Mouse (Mus musculus) kidney, adult 2 months (tissue): ENCODE measurements around the gene Il2rb. TPM values are rescaled to one million over a fixed set of nuclear protein-coding genes. Genes with fewer than 3 reads are reported as not detected.

Source experiments
- DNase-seq: peaks from one replicate; pipeline ENCODE4 v3.0.0; 2021
- H3K27ac ChIP-seq: fragments of 200-500 bp; 2 replicates; pipeline ENCODE4 v1.5.1; 2012; ENCODE audit warnings: low read depth, low read length, control low read depth, inconsistent platforms; ENCODE audit not compliant: insufficient read depth
- H3K27me3 ChIP-seq: fragments of 200-500 bp; replicated peaks from 2 replicates; pipeline ENCODE4 v1.6.1; 2012; ENCODE audit warnings: mild to moderate bottlenecking, moderate library complexity, low read length, inconsistent platforms; ENCODE audit not compliant: control insufficient read depth, insufficient read depth
- H3K36me3 ChIP-seq: fragments of 200-500 bp; 2 replicates; pipeline ENCODE4 v1.6.1; 2012; ENCODE audit warnings: mild to moderate bottlenecking, moderate library complexity, low read length, inconsistent platforms; ENCODE audit not compliant: control insufficient read depth, insufficient read depth
- H3K4me1 ChIP-seq: fragments of 200-500 bp; 2 replicates; pipeline ENCODE4 v1.6.1; 2011; ENCODE audit warnings: low read length; ENCODE audit not compliant: control insufficient read depth, insufficient read depth
- H3K4me3 ChIP-seq: fragments of 200-500 bp; 2 replicates; pipeline ENCODE4 v1.5.1; 2011; ENCODE audit warnings: mild to moderate bottlenecking, low read depth, low read length, control low read depth; ENCODE audit not compliant: insufficient read depth
- CTCF ChIP-seq: fragments of 200-500 bp; conservative IDR thresholded peaks from 2 replicates; pipeline ENCODE4 v1.5.1; 2011; ENCODE audit warnings: low read depth, mild to moderate bottlenecking, control low read depth, low read length, moderate library complexity, mixed read lengths; ENCODE audit not compliant: insufficient read depth, insufficient read length
- POLR2A ChIP-seq: fragments of 200-500 bp; IDR thresholded peaks from one replicate; pipeline ENCODE4 v1.6.1; 2011; ENCODE audit warnings: low read depth, low read length, control low read depth
- WGBS: fragments of 180-500 bp; shearing (Covaris S2); methylation state at CpG from one replicate; pipeline ENCODE4 v1.1.7; 2018; 5-methylcytosine and 5-hydroxymethylcytosine counted together
- polyA plus RNA-seq: library from polyadenylated mRNA; depleted of rRNA; stranded (reverse); fragments of >200 nt; gene quantifications from 2 replicates; pipeline ENCODE4 v1.2.3, GENCODE M21; 2012

The Il2rb gene
- polyA plus RNA-seq, 1 experiment = 6.3 TPM

GRCm38 (mm10) chr15:78510121-78510576 lies 15.1 kb upstream of the Il2rb start:
- 73% methylated on average over 8 of the region's 8 CpGs for WGBS
- H3K27ac ChIP-seq = no peak overlapping the region
- H3K4me1 ChIP-seq = no peaks in the 10 kb centered on the region
- no peaks in the 10 kb centered on the region for H3K27me3 ChIP-seq
- no peak for DNase-seq
- TF ChIP-seq POLR2A (no peak), CTCF (no peak)
- H3K4me3 ChIP-seq = no peak overlapping the region
- H3K36me3 ChIP-seq = no peaks in the 10 kb centered on the region

- no peak for TF ChIP-seq POLR2A
- TF ChIP-seq CTCF = no peak
- Histone ChIP-seq H3K4me1 (no peaks in the 10 kb centered on the region), H3K27ac (no peak overlapping the region), H3K27me3 (no peaks in the 10 kb centered on the region), H3K36me3 (no peaks in the 10 kb centered on the region), H3K4me3 (no peak overlapping the region)
- WGBS = 73% methylated on average over 12 of the region's 12 CpGs
- DNase-seq = no peak
Measured at GRCm38 (mm10) chr15:78509297-78509899, 14.3 kb upstream of the Il2rb start.

- no peak for DNase-seq
- TF ChIP-seq POLR2A (no peak), CTCF (no peak)
- H3K27ac ChIP-seq = no peak overlapping the region
- no peaks in the 10 kb centered on the region for H3K36me3 ChIP-seq
- WGBS = 74% methylated on average over 7 of the region's 7 CpGs
- H3K4me1 ChIP-seq = no peaks in the 10 kb centered on the region
- no peak overlapping the region for H3K4me3 ChIP-seq
- H3K27me3 ChIP-seq = no peaks in the 10 kb centered on the region
Measured at GRCm38 (mm10) chr15:78508443-78508842, 13.4 kb upstream of the Il2rb start.

GRCm38 (mm10) chr15:78505541-78505940 lies 10.5 kb upstream of the Il2rb start:
- TF ChIP-seq POLR2A = no peak
- TF ChIP-seq CTCF = no peak
- Histone ChIP-seq H3K27ac (no peak overlapping the region), H3K4me1 (no peaks in the 10 kb centered on the region), H3K27me3 (no peaks in the 10 kb centered on the region), H3K4me3 (no peak overlapping the region), H3K36me3 (no peaks in the 10 kb centered on the region)
- WGBS = 74% methylated on average over 3 of the region's 3 CpGs
- no peak for DNase-seq

GRCm38 (mm10) chr15:78504816-78505215 lies 9.7 kb upstream of the Il2rb start:
- no peak for DNase-seq
- Histone ChIP-seq H3K36me3 (no peaks in the 10 kb centered on the region), H3K27me3 (no peaks in the 10 kb centered on the region), H3K4me1 (no peaks in the 10 kb centered on the region), H3K4me3 (no peak overlapping the region), H3K27ac (no peak overlapping the region)
- 92% methylated on average over 5 of the region's 5 CpGs for WGBS
- no peak for TF ChIP-seq CTCF
- TF ChIP-seq POLR2A = no peak

- TF ChIP-seq CTCF (no peak), POLR2A (no peak)
- no peaks in the 10 kb centered on the region for H3K4me1 ChIP-seq
- WGBS = 87% methylated on average over 1 of the region's 1 CpGs
Measured at GRCm38 (mm10) chr15:78504013-78504412, 8.9 kb upstream of the Il2rb start.

GRCm38 (mm10) chr15:78502437-78503132 lies 7.5 kb upstream of the Il2rb start:
- TF ChIP-seq POLR2A = no peak
- no peak for TF ChIP-seq CTCF
- 76% methylated on average over 18 of the region's 18 CpGs for WGBS
- Histone ChIP-seq H3K27me3 (no peaks in the 10 kb centered on the region), H3K4me1 (no peaks in the 10 kb centered on the region), H3K36me3 (no peaks in the 10 kb centered on the region), H3K27ac (no peak overlapping the region), H3K4me3 (no peak overlapping the region)
- no peak for DNase-seq

More at GRCm38 (mm10) chr15:78504013-78504412, 8.9 kb upstream of the Il2rb start:
- H3K36me3 ChIP-seq = no peaks in the 10 kb centered on the region
- no peak overlapping the region for H3K27ac ChIP-seq
- no peak overlapping the region for H3K4me3 ChIP-seq
- no peaks in the 10 kb centered on the region for H3K27me3 ChIP-seq
- no peak for DNase-seq
